Mouse (Mus musculus): ENCODE data around the gene Vps50.

DNA sequence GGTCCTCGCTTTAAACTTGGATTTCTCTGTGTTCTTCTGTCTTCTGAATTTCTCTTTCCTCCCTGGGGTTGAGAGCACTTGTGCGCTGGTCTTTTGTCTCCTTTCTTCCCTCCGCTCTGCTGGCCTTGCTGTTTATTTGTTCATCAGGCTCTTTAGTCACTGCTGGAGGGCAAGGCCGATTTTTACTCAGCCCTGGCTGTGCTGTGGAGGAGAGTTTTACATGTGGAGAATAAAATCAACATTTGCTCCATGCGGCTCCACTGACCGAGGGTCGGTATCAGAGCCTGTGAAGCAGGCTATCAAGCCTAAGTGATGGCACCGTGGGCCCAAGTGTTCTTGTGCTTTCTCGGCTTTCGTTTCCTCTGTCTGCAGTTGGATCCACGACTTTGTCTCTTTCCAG is 13.4 kb downstream of the Vps50 start:
- TF ChIP-seq CTCF (IDR thresholded peaks at IDR 0.05; ENCODE audit: control insufficient read depth, insufficient read depth, insufficient replicate concordance, low read depth, low read length) (no peak), POLR2A (IDR thresholded peaks at IDR 0.05; ENCODE audit: control insufficient read depth, low read depth, low read length) (no peak)

Data from testis, adult 2 months (tissue).